ENCODE assay signal across 8 mouse cellular contexts in genomic region chr12:86726120-86726640, GRCm38 (mm10). TPM values are rescaled to one million over a fixed set of nuclear protein-coding genes. Genes with fewer than 3 reads are reported as not detected.
DNase-seq lines count a peak whose midpoint lies in the region; ATAC-seq and TF ChIP-seq lines count a peak whose summit lies in the region.

Angel1 (minus strand) TSS chr12:86726460.

- peak within 1 kb of the TSS; percentile 68 to 84 for H3K4me3 ChIP-seq in MEL (ENCODE audit: control insufficient read depth in 1 of 2, insufficient read depth in 1 of 2, low read depth in 2 of 2, low read length in 2 of 2)
- H3K4me3 ChIP-seq in cerebellum, adult 2 months (replicated peaks; ENCODE audit: insufficient read depth, low read depth, low read length), result peak within 1 kb of the TSS; percentile 77
- peak within 1 kb of the TSS; percentile 57 for H3K4me3 ChIP-seq in forebrain, postnatal 0 days (ENCODE audit: low read depth, low read length)
- H3K4me3 ChIP-seq in lung, embryonic 15.5 days, result peak within 1 kb of the TSS; percentile 69

- no peak for TF ChIP-seq EP300 in MEL (IDR thresholded peaks at IDR 0.05; ENCODE audit: low read depth in 1 of 2, low read length in 2 of 2)

- no peaks in the 10 kb centered on the region for H3K4me1 ChIP-seq in MEL (ENCODE audit: control insufficient read depth in 1 of 2, insufficient read depth in 2 of 2, low read length in 2 of 2)
- peaks cover 7% of the 10 kb centered on the region for H3K4me1 ChIP-seq in cerebellum, adult 2 months (ENCODE audit: control insufficient read depth, insufficient read depth, low read length)
- peaks cover 8% of the 10 kb centered on the region; the same call in 1 of the 2 replicates for H3K4me1 ChIP-seq in forebrain, postnatal 0 days (ENCODE audit: insufficient read depth)
- peaks cover 15% of the 10 kb centered on the region; the same call in 1 of the 2 replicates for H3K4me1 ChIP-seq in lung, embryonic 15.5 days

- TF ChIP-seq CTCF in MEL (IDR thresholded peaks at IDR 0.05 in 2 of 3, conservative IDR thresholded peaks at IDR 0.05 in 1 of 3; ENCODE audit: control insufficient read depth in 1 of 3, insufficient read depth in 1 of 3, low read depth in 2 of 3, low read length in 3 of 3, poor library complexity in 1 of 3, severe bottlenecking in 1 of 3), result no peak
- no peak for TF ChIP-seq CTCF in cerebellum, adult 2 months (IDR thresholded peaks at IDR 0.05; ENCODE audit: borderline replicate concordance, insufficient read depth, low read depth, low read length)
- TF ChIP-seq CTCF in forebrain, postnatal 0 days (IDR thresholded peaks at IDR 0.05; ENCODE audit: low read depth), result no peak; the same call in 1 of the 2 replicates

- peak; percentile 98 for ATAC-seq in forebrain, postnatal 0 days
- ATAC-seq in lung, embryonic 15.5 days (ENCODE audit: borderline replicate concordance, extremely low read depth, low FRiP score, low TSS enrichment), result peak; percentile 99

- H3K4me2 ChIP-seq in forebrain, postnatal 0 days (ENCODE audit: low read depth), result peak within 1 kb of the TSS; percentile 95
- peak within 1 kb of the TSS; percentile 89 for H3K4me2 ChIP-seq in lung, embryonic 15.5 days

- H3K9me3 ChIP-seq in MEL (replicated peaks; ENCODE audit: insufficient read depth, low read length), result no peaks in the 10 kb centered on the region
- no peaks in the 10 kb centered on the region for H3K9me3 ChIP-seq in forebrain, postnatal 0 days (ENCODE audit: low read length)
- H3K9me3 ChIP-seq in lung, embryonic 15.5 days, result no peaks in the 10 kb centered on the region

- peak; percentile 97 for DNase-seq in MEL (ENCODE audit: low read depth, low spot score)
- peak; percentile 97 for DNase-seq in cerebellum, adult 2 months
- DNase-seq in forebrain, postnatal 0 days, result peak; percentile 96
- DNase-seq in heart, postnatal 4 days, result peak; percentile 99
- DNase-seq in layer of hippocampus, adult 8-10 months (ENCODE audit: low spot score in 2 of 2), result peak; percentile 92
- DNase-seq in ovary, adult 18-20 months (ENCODE audit: low spot score), result peak; percentile 94
- DNase-seq in thymus, postnatal 0 days (ENCODE audit: low spot score), result peak; percentile 97

- WGBS in cerebellum, adult 2 months, result under 1% methylated on average over 44 of the region's 44 CpGs
- WGBS in forebrain, postnatal 0 days, result 2% methylated on average over 44 of the region's 44 CpGs
- under 1% methylated on average over 44 of the region's 44 CpGs for WGBS in lung, embryonic 15.5 days

- TF ChIP-seq RAD21 in MEL (IDR thresholded peaks at IDR 0.05; ENCODE audit: low read depth, low read length), result no peak

- H3K79me2 ChIP-seq in MEL (ENCODE audit: control insufficient read depth, insufficient read depth, low read length, poor library complexity), result no peaks in the 10 kb centered on the region

- peak within 1 kb of the TSS; percentile 68 for H3K9ac ChIP-seq in MEL (ENCODE audit: control insufficient read depth, low read depth, low read length, poor library complexity, severe bottlenecking)
- H3K9ac ChIP-seq in forebrain, postnatal 0 days, result peak within 1 kb of the TSS; percentile 58
- peak within 1 kb of the TSS; percentile 72 for H3K9ac ChIP-seq in lung, embryonic 15.5 days

- H3K27me3 ChIP-seq in MEL (ENCODE audit: control insufficient read depth in 1 of 2, insufficient read depth in 2 of 2, low read length in 2 of 2), result no peaks in the 10 kb centered on the region; a peak in 1 of 4 replicates
- no peaks in the 10 kb centered on the region for H3K27me3 ChIP-seq in cerebellum, adult 2 months (ENCODE audit: control insufficient read depth, insufficient read depth, low read length)
- H3K27me3 ChIP-seq in forebrain, postnatal 0 days (ENCODE audit: insufficient read depth, low read length), result no peaks in the 10 kb centered on the region
- H3K27me3 ChIP-seq in lung, embryonic 15.5 days, result no peaks in the 10 kb centered on the region

- H3K36me3 ChIP-seq in MEL (ENCODE audit: control insufficient read depth in 1 of 2, insufficient read depth in 2 of 2, low read length in 2 of 2), result no peaks in the 10 kb centered on the region; a peak in 1 of 4 replicates
- H3K36me3 ChIP-seq in forebrain, postnatal 0 days (ENCODE audit: insufficient read depth), result no peaks in the 10 kb centered on the region
- H3K36me3 ChIP-seq in lung, embryonic 15.5 days, result no peaks in the 10 kb centered on the region

- TF ChIP-seq POLR2A in MEL (IDR thresholded peaks at IDR 0.05; ENCODE audit: control insufficient read depth in 1 of 2, insufficient read depth in 1 of 2, low read depth in 1 of 2, low read length in 2 of 2, poor library complexity in 1 of 2), result peak; percentile 70 to 78; a peak in 3 of 4 replicates
- peak; percentile 83 for TF ChIP-seq POLR2A in cerebellum, adult 2 months (IDR thresholded peaks at IDR 0.05; ENCODE audit: borderline replicate concordance, insufficient read depth, low read length)

- H3K27ac ChIP-seq in MEL (ENCODE audit: control insufficient read depth, low read depth, low read length), result no peak within 1 kb of the TSS
- peak within 1 kb of the TSS; percentile 42 for H3K27ac ChIP-seq in cerebellum, adult 2 months (ENCODE audit: insufficient read depth, low read length)
- peak within 1 kb of the TSS; percentile 35; the same call in 1 of the 2 replicates for H3K27ac ChIP-seq in forebrain, postnatal 0 days (ENCODE audit: low read depth, low read length)
- H3K27ac ChIP-seq in lung, embryonic 15.5 days, result peak within 1 kb of the TSS; percentile 56

TF ChIP-seq in MEL, 35 proteins besides CTCF, POLR2A, EP300 and RAD21:
- TF ChIP-seq NRF1 (IDR thresholded peaks at IDR 0.05; ENCODE audit: insufficient read depth, low read depth, low read length, poor library complexity, severe bottlenecking) (0 out of 2 replicates have a peak, but pooled peaks have one; percentile 24), SIN3A (IDR thresholded peaks at IDR 0.05; ENCODE audit: low read length) (0 out of 2 replicates have a peak, but pooled peaks have one; percentile 9), MAX (IDR thresholded peaks at IDR 0.05; ENCODE audit: low read length) (peak; percentile 67), HCFC1 (IDR thresholded peaks at IDR 0.05; ENCODE audit: low read depth, low read length) (peak; percentile 79), MYC (IDR thresholded peaks at IDR 0.05; ENCODE audit: low read depth, low read length) (no peak), SMC3 (IDR thresholded peaks at IDR 0.05; ENCODE audit: low read depth, low read length) (no peak), MAZ (IDR thresholded peaks at IDR 0.05; ENCODE audit: low read depth, low read length) (peak; percentile 100), JUND (IDR thresholded peaks at IDR 0.05; ENCODE audit: low read depth, low read length) (no peak), MEF2A (IDR thresholded peaks at IDR 0.05; ENCODE audit: extremely low read depth, insufficient replicate concordance, low read depth, low read length, poor library complexity, severe bottlenecking) (no peak), POLR2AphosphoS2 (IDR thresholded peaks at IDR 0.05; ENCODE audit: low read length) (no peak), CHD1 (IDR thresholded peaks at IDR 0.05; ENCODE audit: low read depth, low read length) (no peak), ELF1 (IDR thresholded peaks at IDR 0.05; ENCODE audit: low read depth, low read length) (no peak), ZC3H11A (IDR thresholded peaks at IDR 0.05; ENCODE audit: low read depth, low read length) (no peak), NELFE (IDR thresholded peaks at IDR 0.05; ENCODE audit: low read depth, low read length) (0 out of 2 replicates have a peak, but pooled peaks have one; percentile 16)

RNA-seq across cellular contexts. Expression of gene Angel1, which starts in this region (rescaled TPM):
- 1.3 TPM in 2 replicates for total RNA-seq in MEL (2012; rRNA removed)
- 1 to 10 TPM in 1 of 2 experiments, not detected in 1; 5.3 TPM for polyA plus RNA-seq in MEL (2012; ENCODE audit: insufficient read depth in 1 of 2, insufficient read length in 2 of 2, low read depth in 1 of 2, low replicate concordance in 2 of 2, missing spikeins in 1 of 2)
- 23.6 and 23.9 TPM in 2 replicates for polyA plus RNA-seq in cerebellum, adult 2 months (2012; rRNA removed)
- total RNA-seq in forebrain, postnatal 0 days (2014; rRNA removed), result 4.5 and 6.5 TPM in 2 replicates
- 6.2 and 7.1 TPM in 2 replicates for polyA plus RNA-seq in forebrain, postnatal 0 days (2015; fragmentation: Nextera tagmentation; extraction: Ambion mirVana)
- total RNA-seq in heart, postnatal 4 days (2021), result 1 to 10 TPM; 5.2 to 5.3 TPM
- total RNA-seq in layer of hippocampus, adult 8-10 months (2022), result 1 to 10 TPM; 5.4 to 8.3 (median 7.1) TPM
- polyA plus RNA-seq in lung, embryonic 15.5 days (2015; fragmentation: Nextera tagmentation; extraction: Ambion mirVana), result 12.6 and 13.6 TPM in 2 replicates
- polyA plus RNA-seq in thymus, postnatal 0 days (2015; fragmentation: Nextera tagmentation; extraction: Ambion mirVana), result 3.4 and 3.7 TPM in 2 replicates
